Mouse (Mus musculus): ENCODE data around the gene Spag6l. TPM values are rescaled to one million over a fixed set of nuclear protein-coding genes. Genes with fewer than 3 reads are reported as not detected.

The Spag6l gene
- total and polyA plus RNA-seq, 2 experiments from 2014 or later, result 20.5 to 27.4 TPM

DNA sequence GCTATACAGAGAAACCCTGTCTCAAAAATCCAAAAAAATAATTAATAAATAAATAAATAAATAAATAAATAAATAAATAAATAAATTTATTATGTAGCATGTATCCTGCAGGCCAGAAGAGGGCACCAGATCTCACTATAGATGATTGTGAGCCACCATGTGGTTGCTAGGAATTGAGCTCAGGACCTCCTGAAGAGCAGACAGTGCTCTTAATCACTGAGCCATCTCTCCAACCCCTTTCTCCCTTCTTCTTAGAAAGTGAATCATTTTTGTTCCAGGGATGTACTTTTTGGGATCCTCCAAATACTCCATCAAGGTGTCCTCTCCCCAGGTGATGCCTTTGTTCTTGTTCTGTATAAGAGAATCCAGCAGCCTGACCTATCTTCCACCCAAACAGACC is 19.9 kb upstream of the Spag6l start:
- H3K9me3 ChIP-seq (ENCODE audit: low read length), result no peaks in the 10 kb centered on the region
- no peaks in the 10 kb centered on the region for H3K36me3 ChIP-seq (ENCODE audit: insufficient read depth)
- TF ChIP-seq CTCF (IDR thresholded peaks at IDR 0.05; ENCODE audit: low read depth), result no peak
- H3K4me2 ChIP-seq (ENCODE audit: low read depth), result no peak overlapping the region
- H3K4me1 ChIP-seq (ENCODE audit: insufficient read depth), result no peaks in the 10 kb centered on the region
- H3K9ac ChIP-seq, result no peak overlapping the region
- H3K4me3 ChIP-seq (ENCODE audit: low read depth, low read length), result no peak overlapping the region
- H3K27me3 ChIP-seq (ENCODE audit: insufficient read depth, low read length), result no peaks in the 10 kb centered on the region
- ATAC-seq, result no peak
- no peak for DNase-seq
- no peak overlapping the region for H3K27ac ChIP-seq (ENCODE audit: low read depth, low read length)

DNA sequence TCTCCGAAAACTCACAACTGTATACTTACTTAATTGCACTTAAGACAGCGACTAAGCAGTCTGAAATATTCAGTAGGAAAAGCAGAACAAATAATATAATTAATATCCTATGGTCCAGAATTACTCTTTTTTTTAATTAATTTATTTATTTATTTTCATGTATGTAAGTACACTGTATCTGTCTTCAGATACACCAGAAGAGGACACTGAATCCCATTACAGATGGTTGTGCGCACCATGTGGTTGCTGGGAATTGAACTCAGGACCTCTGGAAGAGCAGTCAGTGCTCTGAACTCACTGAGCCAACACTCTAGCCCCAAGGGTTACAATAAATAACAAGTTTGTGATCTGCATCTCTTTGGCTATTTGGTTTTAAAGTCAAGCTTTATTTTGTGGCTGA is 415 bp upstream of the Spag6l start:
- ATAC-seq, result 0 out of 2 replicates have a peak, but pooled peaks have one; percentile 0
- no peaks in the 10 kb centered on the region for H3K27me3 ChIP-seq (ENCODE audit: insufficient read depth, low read length)
- no peak for TF ChIP-seq CTCF (IDR thresholded peaks at IDR 0.05; ENCODE audit: low read depth)

DNA sequence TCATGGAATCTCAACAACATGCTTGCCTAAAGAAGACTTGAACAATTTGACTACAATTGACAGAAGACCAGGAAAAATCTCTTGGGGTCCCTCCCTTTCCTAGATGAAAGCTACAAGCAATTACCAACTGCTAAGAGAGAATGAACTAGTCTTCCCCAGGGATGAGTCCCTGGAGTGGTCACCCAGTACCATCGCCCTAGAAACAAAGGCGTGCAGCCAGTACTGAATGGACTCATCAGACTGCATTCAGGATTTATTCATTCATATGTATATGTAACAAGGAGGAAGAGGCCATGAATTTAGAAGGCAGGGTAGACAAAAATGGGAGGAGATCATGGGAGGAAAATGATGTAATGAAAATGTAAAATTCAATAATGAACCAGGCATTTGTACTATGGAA is 3.0 kb downstream of the Spag6l start:
- Histone ChIP-seq H3K27me3 (ENCODE audit: insufficient read depth, low read length) (no peaks in the 10 kb centered on the region), H3K27ac (ENCODE audit: low read depth, low read length) (no peak overlapping the region), H3K36me3 (ENCODE audit: insufficient read depth) (no peaks in the 10 kb centered on the region), H3K9ac (no peak overlapping the region), H3K4me3 (ENCODE audit: low read depth, low read length) (no peak overlapping the region), H3K4me2 (ENCODE audit: low read depth) (no peak overlapping the region), H3K4me1 (ENCODE audit: insufficient read depth) (no peaks in the 10 kb centered on the region), H3K9me3 (ENCODE audit: low read length) (no peaks in the 10 kb centered on the region)
- 73% methylated on average over 2 of the region's 2 CpGs for WGBS
- TF ChIP-seq CTCF (IDR thresholded peaks at IDR 0.05; ENCODE audit: low read depth), result no peak
- ATAC-seq, result no peak
- DNase-seq, result no peak

More for the DNA sequence above, 415 bp upstream of the Spag6l start:
- no peaks in the 10 kb centered on the region for H3K36me3 ChIP-seq (ENCODE audit: insufficient read depth)
- H3K9ac ChIP-seq, result no peak overlapping the region
- H3K9me3 ChIP-seq (ENCODE audit: low read length), result no peaks in the 10 kb centered on the region
- H3K27ac ChIP-seq (ENCODE audit: low read depth, low read length), result no peak overlapping the region
- H3K4me2 ChIP-seq (ENCODE audit: low read depth), result peak overlapping the region; percentile 76; the same call in 1 of the 2 replicates
- no peak for DNase-seq
- WGBS, result 84% methylated on average over 3 of the region's 3 CpGs
- H3K4me1 ChIP-seq (ENCODE audit: insufficient read depth), result no peaks in the 10 kb centered on the region
- H3K4me3 ChIP-seq (ENCODE audit: low read depth, low read length), result peak overlapping the region; percentile 57

DNA sequence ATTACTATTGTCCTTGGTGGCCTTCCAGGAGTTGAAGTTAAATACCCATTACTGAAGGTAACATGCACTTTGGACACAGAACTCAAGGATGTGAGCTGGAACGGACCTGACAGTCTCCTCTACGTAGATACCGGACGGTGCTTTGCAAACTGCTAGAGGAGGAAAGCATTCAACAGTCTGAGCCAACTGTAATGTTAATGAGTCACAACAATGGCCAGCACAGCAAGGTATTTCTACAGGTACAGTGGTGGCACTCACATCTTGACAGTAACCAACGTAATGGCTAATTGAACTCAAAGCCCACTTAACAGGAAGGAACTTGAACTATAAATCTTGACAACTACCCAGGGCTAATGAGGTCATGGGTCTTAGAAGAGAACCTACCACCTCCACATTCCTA is 3.8 kb downstream of the Spag6l start:
- ATAC-seq (no peak), DNase-seq (no peak)
- Histone ChIP-seq H3K9me3 (ENCODE audit: low read length) (no peaks in the 10 kb centered on the region), H3K9ac (no peak overlapping the region), H3K36me3 (ENCODE audit: insufficient read depth) (no peaks in the 10 kb centered on the region), H3K4me3 (ENCODE audit: low read depth, low read length) (no peak overlapping the region), H3K27me3 (ENCODE audit: insufficient read depth, low read length) (no peaks in the 10 kb centered on the region), H3K27ac (ENCODE audit: low read depth, low read length) (no peak overlapping the region), H3K4me1 (ENCODE audit: insufficient read depth) (no peaks in the 10 kb centered on the region), H3K4me2 (ENCODE audit: low read depth) (no peak overlapping the region)
- 35% methylated on average over 5 of the region's 5 CpGs for WGBS
- TF ChIP-seq CTCF (IDR thresholded peaks at IDR 0.05; ENCODE audit: low read depth), result no peak

DNA sequence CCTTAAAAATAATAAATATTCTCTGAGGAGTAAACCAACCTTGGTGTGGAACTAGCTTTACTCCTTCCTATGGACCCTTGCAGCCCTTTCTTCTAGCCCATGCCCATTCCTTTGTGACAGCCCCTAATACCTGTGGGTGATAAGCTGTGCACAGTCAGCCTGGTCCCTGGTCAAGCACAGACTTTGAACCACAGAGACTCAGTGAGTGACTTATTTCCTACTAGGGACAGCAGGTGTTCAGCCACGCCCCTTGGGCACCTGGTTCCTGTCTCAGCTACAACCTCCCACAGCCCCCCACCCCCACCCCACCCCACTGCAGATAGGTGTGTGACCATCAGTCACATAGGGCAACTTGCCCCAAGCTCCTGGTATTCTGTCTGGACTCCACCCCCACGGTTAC is 22.9 kb downstream of the Spag6l start:
- Histone ChIP-seq H3K27me3 (ENCODE audit: insufficient read depth, low read length) (no peaks in the 10 kb centered on the region), H3K4me1 (ENCODE audit: insufficient read depth) (no peaks in the 10 kb centered on the region), H3K4me2 (ENCODE audit: low read depth) (no peak overlapping the region), H3K9ac (no peak overlapping the region), H3K9me3 (ENCODE audit: low read length) (no peaks in the 10 kb centered on the region; the same call in 1 of the 2 replicates), H3K36me3 (ENCODE audit: insufficient read depth) (no peaks in the 10 kb centered on the region), H3K4me3 (ENCODE audit: low read depth, low read length) (no peak overlapping the region), H3K27ac (ENCODE audit: low read depth, low read length) (no peak overlapping the region)
- DNase-seq, result no peak
- no peak for TF ChIP-seq CTCF (IDR thresholded peaks at IDR 0.05; ENCODE audit: low read depth)
- no peak for ATAC-seq
- WGBS, result 66% methylated on average over 2 of the region's 2 CpGs

Other genes starting within 250 kb of the Spag6l start
- 46.7 and 50.2 TPM in 2 replicates for gene Fgd4, start 228.9 kb downstream of the Spag6l start, total RNA-seq (2014; rRNA removed)
- gene Fgd4, start 228.9 kb downstream of the Spag6l start, polyA plus RNA-seq (2015; fragmentation: Nextera tagmentation; extraction: Ambion mirVana), result 6.0 and 10.7 TPM in 2 replicates
- not detected in 2 replicates for gene Olfr19, start 153.1 kb downstream of the Spag6l start, total RNA-seq (2014; rRNA removed)
- gene Olfr19, start 153.1 kb downstream of the Spag6l start, polyA plus RNA-seq (2015; fragmentation: Nextera tagmentation; extraction: Ambion mirVana), result 0.08 TPM in 1 of 2 replicates, not detected in the other
- not detected in 2 replicates for gene Igll1, start 34.5 kb upstream of the Spag6l start, total RNA-seq (2014; rRNA removed)
- not detected in 2 replicates for gene Igll1, start 34.5 kb upstream of the Spag6l start, polyA plus RNA-seq (2015; fragmentation: Nextera tagmentation; extraction: Ambion mirVana)
- 74.3 and 88.6 TPM in 2 replicates for gene Top3b, start 41.3 kb upstream of the Spag6l start, total RNA-seq (2014; rRNA removed)
- 41.1 and 52.5 TPM in 2 replicates for gene Top3b, start 41.3 kb upstream of the Spag6l start, polyA plus RNA-seq (2015; fragmentation: Nextera tagmentation; extraction: Ambion mirVana)
- 0.95 and 6.2 TPM in 2 replicates for gene Vpreb1, start 41.4 kb upstream of the Spag6l start, total RNA-seq (2014; rRNA removed)
- gene Vpreb1, start 41.4 kb upstream of the Spag6l start, polyA plus RNA-seq (2015; fragmentation: Nextera tagmentation; extraction: Ambion mirVana), result 0.83 and 0.97 TPM in 2 replicates
- gene Ppm1f, start 67.0 kb upstream of the Spag6l start, total RNA-seq (2014; rRNA removed), result 26.8 and 34.7 TPM in 2 replicates
- gene Ppm1f, start 67.0 kb upstream of the Spag6l start, polyA plus RNA-seq (2015; fragmentation: Nextera tagmentation; extraction: Ambion mirVana), result 7.9 and 12.1 TPM in 2 replicates
- gene Mapk1, start 153.9 kb upstream of the Spag6l start, total RNA-seq (2014; rRNA removed), result 189 and 231 TPM in 2 replicates
- gene Mapk1, start 153.9 kb upstream of the Spag6l start, polyA plus RNA-seq (2015; fragmentation: Nextera tagmentation; extraction: Ambion mirVana), result 165 and 207 TPM in 2 replicates
- gene Ypel1, start 240.2 kb upstream of the Spag6l start, total RNA-seq (2014; rRNA removed), result 76.7 and 103 TPM in 2 replicates
- gene Ypel1, start 240.2 kb upstream of the Spag6l start, polyA plus RNA-seq (2015; fragmentation: Nextera tagmentation; extraction: Ambion mirVana), result 123 and 131 TPM in 2 replicates